Mouse (Mus musculus) kidney, postnatal 14 days (tissue): Measurements from ENCODE around the gene Egln2.

Source experiments
- DNase-seq: peaks from one replicate; pipeline ENCODE4 v3.0.0; 2022; ENCODE audit warnings: mixed read lengths

Gene Egln2

DNA sequence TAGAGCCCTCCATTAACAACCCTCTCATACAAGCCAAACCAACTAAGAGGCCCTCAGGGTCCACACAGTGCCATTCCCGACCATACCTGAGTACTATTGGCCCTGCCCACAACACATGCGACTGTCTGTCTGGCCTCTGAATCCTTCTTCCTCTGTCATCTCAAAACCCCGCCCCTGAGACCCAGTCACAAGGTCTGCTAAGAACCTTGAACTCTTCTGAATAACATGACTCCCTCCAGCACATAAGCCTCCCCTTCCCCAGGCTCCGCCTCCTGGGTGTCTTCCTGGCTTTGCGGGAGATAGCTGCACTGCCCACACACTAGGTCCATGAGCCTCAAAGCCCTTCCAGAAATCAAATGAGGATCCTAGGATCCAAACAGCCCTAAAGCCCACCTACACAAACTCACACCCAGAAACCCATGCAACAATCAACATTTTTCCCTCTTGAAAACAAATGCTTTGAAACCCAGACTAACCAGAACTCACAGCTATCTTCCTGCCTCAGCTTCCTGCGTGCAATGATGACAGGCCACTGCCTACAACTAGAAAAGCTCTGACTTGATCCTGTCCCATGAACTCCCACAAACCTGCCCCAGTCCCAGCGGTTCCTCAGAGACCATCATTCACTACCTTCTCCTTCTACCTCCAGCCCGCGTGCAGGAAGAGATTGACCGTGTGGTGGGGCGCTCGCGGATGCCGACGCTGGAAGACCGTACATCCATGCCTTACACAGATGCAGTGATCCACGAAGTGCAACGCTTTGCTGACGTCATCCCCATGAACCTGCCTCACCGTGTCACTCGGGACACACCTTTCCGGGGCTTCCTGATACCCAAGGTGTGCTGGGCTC lies 35.9 kb downstream of the Egln2 start:
- DNase-seq = peak; percentile 23

DNA sequence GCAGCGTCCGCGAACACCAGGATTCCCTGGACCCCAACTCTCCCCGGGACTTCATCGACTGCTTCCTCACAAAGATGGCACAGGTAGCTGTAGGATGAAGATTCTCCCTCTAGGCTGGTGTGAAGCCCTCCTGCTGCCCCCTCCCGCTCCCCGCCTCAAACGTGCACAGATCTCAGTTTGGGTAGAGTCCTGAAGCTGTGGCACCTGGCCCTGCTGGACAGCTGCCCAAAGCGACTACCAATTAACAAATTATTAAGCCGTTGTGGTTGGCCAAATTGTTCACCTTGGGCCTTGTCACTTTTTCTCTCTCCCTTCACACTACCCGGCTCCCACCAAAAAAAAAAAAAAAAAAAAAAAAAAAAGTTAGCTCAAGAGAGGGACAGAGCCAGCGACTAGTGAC lies 36.8 kb downstream of the Egln2 start:
- no peak for DNase-seq

DNA sequence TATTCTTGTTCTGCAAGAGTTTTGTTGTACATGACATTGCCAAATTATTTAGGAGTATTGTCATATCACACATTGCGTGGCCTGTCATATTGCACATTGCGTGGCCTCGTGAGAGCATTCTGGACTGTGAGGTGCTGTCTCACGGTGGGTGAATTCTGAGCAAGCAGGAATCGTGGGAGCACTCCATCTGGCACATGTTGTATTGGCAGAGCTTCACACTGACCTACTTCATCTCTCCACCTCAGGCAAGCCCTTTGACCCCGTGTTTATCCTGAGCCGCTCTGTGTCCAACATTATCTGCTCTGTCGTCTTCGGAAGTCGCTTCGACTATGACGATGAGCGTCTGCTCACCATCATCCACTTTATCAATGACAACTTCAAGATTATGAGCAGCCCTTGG lies 37.7 kb downstream of the Egln2 start:
- DNase-seq = no peak

DNA sequence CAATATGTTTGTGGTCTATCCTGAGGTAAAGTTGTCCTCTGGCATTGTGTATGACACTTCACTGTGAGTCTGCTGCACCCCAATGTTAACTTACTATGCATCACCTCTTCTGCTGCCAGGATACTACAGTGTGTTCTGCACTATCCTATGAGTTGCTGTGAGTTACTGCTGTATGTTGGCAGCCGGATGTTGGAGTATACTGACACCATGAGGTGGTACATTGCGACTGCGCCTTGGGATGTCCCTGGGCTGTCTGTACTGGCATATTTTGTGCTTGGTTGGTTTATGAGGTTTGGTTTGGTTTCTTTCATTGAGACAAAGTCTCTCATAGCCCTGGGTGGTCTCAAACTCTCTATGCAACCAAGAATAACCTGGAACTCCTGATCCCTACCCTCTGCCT lies 38.4 kb downstream of the Egln2 start:
- peak; percentile 56 for DNase-seq

DNA sequence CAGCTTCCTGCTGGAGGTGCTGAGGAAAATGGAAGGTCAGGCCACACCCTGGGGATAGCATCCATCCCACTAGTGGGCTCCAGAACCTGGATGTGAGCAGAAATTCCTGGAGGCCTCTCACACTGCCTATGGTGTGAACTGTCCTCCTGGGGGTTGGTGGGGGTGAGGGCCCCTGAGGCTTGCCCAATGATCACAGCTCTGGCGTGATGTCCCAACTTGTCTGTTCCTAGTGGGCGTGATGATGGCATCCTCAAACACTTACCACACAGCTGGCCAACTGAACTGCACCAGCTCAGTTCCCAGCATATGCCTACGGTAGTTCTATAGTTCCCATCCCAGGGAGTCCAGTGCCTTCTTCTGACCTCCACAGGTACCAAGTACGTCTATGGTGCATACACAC lies 41.6 kb downstream of the Egln2 start:
- DNase-seq = no peak

DNA sequence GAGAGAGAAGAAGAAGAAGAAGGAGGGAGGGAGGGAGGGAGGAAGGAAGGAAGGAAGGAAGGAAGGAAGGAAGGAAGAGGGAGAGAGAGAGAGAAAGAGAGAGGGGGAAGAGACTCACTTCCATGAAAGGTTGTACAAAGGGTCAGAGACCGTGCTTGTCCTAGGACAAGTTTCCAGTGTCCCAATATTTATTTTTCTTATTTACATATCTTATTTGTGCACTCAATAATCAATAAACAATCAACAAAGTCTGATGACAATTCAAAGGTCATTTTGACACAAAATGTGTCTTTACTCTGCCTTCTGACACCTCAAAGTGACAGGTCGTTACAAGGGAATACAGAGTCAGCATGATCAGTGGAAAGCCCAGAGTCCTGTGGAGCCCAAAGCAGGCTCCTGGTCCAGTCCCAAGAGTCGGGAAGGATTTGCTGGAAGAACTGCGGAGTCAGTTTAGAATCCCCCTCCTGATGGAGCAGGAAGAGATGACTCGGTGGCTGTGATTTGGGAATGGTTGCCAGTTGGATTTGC lies 42.2 kb downstream of the Egln2 start:
- no peak for DNase-seq

DNA sequence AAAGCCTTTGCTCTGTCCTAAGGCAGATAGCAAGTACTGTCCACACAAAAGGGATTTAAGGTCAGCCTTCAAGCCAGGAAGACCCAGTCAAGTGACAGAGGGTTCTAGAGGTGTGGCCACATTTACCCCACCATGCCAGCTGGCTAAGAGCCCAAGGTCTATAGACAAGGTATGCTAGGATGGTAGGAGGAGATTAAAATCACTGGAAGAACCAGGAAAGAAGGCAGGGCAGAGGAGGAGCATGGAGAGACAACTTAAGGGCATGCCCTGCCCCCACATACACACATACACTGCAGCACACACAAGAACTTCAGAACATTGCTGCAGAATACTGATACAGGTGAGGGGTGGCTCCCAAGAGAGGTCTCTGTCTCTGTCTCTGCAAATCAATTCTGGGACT lies 46.9 kb downstream of the Egln2 start, which contains the start of gene Cyp2f2:
Gene Cyp2f2, plus strand, starts transcription at position 234 of the 400 bp plus-strand sequence.
- no peak for DNase-seq

DNA sequence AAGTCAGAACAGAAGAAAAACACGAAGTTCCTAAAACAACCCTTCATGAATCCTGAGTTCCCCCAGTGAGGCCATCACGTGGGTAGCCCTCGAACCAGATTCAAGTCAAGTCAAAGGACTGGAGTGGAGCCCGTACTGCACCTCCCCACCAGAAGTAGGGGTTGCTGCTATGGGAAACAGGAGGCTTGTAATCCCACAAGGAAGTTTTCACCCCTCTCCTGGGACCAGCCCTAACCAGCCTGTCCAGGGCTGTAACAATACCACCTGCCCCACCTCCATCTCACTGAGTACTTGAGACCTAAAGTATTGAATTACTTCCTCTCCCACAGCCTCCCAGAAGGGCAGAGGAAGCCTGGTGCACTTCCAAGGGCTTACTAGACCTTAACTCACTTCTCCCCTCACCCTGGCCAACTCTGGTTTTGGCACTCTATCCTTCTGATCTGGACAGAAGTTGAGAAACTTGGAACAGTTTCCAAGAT lies 48.5 kb downstream of the Egln2 start:
- peak; percentile 15 for DNase-seq

DNA sequence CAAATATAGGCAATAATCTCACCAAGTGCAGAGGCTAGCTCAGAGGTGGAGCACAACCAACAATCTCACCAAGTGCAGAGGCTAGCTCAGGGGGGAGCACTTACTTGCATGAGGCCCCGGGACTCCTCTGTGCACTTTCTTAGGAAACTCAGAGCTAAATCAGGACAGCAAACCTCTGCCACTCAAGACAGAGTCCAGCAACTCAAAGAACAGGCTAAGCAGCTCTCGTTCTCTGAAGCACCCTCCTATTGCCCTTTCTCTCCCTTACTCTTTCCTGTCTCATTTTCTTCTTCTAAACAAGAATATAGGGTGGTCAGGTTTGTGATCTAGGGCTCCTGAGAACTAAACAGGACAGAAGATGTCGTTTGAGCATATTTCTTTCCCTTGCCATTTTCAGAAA lies 54.6 kb downstream of the Egln2 start:
- no peak for DNase-seq

DNA sequence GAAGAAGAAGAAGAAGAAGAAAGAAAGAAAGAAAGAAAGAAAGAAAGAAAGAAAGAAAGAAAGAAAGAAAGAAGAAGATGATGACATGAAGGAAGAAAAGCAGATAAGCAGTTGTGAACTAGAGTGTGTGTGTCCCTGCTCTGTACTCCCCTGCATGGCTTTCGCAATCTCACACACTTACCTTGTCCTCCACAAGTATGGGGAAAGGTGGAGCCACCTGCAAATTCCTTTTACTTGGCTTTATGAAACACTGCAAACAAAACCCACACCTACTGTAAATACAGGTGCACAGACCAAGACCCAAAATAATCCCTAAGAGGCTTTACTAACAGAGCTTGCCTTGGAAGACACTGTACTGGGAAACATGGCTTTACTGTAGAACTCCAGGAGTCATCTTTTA lies 55.6 kb downstream of the Egln2 start:
- DNase-seq = no peak

DNA sequence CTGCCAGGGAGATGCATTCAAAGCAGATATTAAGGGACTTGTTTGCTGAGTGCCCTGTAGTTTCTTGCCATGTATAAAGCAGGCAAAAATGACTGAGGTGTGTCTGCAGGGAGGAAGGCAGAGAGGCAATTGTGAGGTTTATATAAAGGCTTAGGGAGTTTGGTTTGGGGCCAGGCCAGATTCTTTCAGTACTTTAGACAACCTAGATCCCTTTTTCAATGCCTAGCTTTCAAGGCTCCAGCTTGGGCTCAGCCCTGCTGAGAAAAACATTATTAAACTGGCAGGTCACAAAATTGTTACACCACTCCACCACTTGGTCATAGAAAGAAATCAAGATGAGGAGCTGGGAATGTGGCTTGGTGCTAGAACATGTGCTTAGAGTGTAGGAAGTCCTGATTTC lies 56.3 kb downstream of the Egln2 start:
- DNase-seq = no peak
